Mouse (Mus musculus): ENCODE measurements around the gene Zkscan17.

DNA sequence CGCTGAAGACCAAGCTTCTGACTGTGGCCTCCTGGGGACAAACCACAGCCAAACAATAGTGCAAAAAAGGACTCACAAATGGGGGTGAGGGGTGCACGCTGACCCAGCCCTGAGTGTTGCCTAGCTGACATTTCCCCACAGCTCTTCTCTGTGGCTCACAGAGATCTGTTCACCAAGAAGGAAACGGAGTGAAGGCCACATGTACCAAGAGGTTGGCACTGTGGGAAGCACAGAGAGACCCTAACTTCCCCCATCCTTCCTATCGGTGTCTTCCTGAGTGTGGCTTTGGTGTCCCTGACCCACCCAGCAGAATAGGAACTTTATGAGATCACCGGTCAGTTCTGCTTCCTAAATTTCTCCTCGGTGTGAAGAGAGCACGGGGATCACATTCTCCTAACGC, 28.0 kb upstream of the Zkscan17 start:
- TF ChIP-seq POLR2A (IDR thresholded peaks at IDR 0.05; ENCODE audit: borderline replicate concordance, insufficient read depth, low read length) (no peak), CTCF (IDR thresholded peaks at IDR 0.05; ENCODE audit: borderline replicate concordance, insufficient read depth, low read depth, low read length) (no peak)

All from cerebellum, adult 2 months (tissue).